Mouse (Mus musculus): ENCODE data around the gene Limd1. TPM values are rescaled to one million over a fixed set of nuclear protein-coding genes. Genes with fewer than 3 reads are reported as not detected.
A peak's percentile ranks its signal among the peaks of the same experiment; 100 is the strongest.

The Limd1 gene
- polyA plus RNA-seq, 2 experiments: 32.5 to 58.4 TPM

- ATAC-seq (ENCODE audit: low FRiP score, low read depth): no peak
- WGBS: under 1% methylated on average over 13 of the region's 13 CpGs
- peaks cover 2% of the 10 kb centered on the region; the same call in 1 of the 2 replicates for H3K36me3 ChIP-seq (ENCODE audit: control insufficient read depth, insufficient read depth, low read length)
- H3K4me1 ChIP-seq (ENCODE audit: control insufficient read depth, insufficient read depth, low read length): peaks cover 24% of the 10 kb centered on the region
- H3K4me2 ChIP-seq (replicated peaks; ENCODE audit: low read depth, low read length, severe bottlenecking): peak overlapping the region; percentile 76
- H3K27ac ChIP-seq (replicated peaks; ENCODE audit: low read depth, low read length): peak overlapping the region; percentile 93
- H3K4me3 ChIP-seq (replicated peaks; ENCODE audit: low read length): peak overlapping the region; percentile 98
- H3K9me3 ChIP-seq (ENCODE audit: control insufficient read depth, low read length): no peaks in the 10 kb centered on the region
- H3K27me3 ChIP-seq (ENCODE audit: control insufficient read depth, insufficient read depth, low read length): no peaks in the 10 kb centered on the region
- peak; percentile 32 for DNase-seq (ENCODE audit: low spot score)
- H3K9ac ChIP-seq (ENCODE audit: low read depth, low read length, severe bottlenecking): peak overlapping the region; percentile 93
- no peak for TF ChIP-seq POLR2A (IDR thresholded peaks at IDR 0.05; ENCODE audit: borderline replicate concordance, extremely low read depth, insufficient read depth, insufficient read length)
Measured at GRCm38 (mm10) chr9:123530158-123530475, 51.6 kb downstream of the Limd1 start.

DNA sequence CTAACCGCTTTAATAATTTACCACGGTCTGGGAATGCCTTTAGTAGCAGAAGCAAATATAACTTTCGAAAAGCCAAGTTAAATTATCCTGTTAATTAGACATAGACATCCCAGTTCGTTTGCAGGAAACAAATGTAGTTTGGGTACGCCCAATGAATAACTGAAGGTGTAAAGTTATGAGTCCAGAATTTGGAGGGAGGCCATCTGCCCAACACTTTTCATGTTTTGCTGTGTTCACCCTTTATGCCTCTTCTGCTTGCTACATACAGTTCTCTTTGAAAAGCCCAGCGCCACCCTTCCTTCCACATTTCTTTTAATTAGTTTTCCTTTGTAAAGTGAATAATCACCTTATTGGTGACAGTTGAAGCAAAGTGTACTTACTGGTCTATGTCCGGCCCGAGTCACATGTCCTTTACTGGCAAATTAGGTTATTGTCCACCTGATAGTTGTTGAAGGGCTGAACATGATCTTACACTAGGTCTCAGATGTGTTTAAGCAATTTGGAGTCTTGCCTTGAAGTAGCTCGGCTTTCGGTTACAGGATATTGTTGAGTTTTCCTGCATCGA, 52.1 kb downstream of the Limd1 start:
- no peak for ATAC-seq (ENCODE audit: low FRiP score, low read depth)

GRCm38 (mm10) chr9:123531234-123531633, 52.7 kb downstream of the Limd1 start:
- ATAC-seq (ENCODE audit: low FRiP score, low read depth) (no peak), DNase-seq (ENCODE audit: low spot score) (no peak)
- H3K36me3 ChIP-seq (ENCODE audit: control insufficient read depth, insufficient read depth, low read length): peaks cover 2% of the 10 kb centered on the region; the same call in 1 of the 2 replicates
- no peaks in the 10 kb centered on the region for H3K27me3 ChIP-seq (ENCODE audit: control insufficient read depth, insufficient read depth, low read length)
- peak overlapping the region; percentile 76 for H3K4me2 ChIP-seq (replicated peaks; ENCODE audit: low read depth, low read length, severe bottlenecking)
- no peak for TF ChIP-seq POLR2A (IDR thresholded peaks at IDR 0.05; ENCODE audit: borderline replicate concordance, extremely low read depth, insufficient read depth, insufficient read length)
- H3K4me1 ChIP-seq (ENCODE audit: control insufficient read depth, insufficient read depth, low read length): peaks cover 24% of the 10 kb centered on the region
- H3K9me3 ChIP-seq (ENCODE audit: control insufficient read depth, low read length): no peaks in the 10 kb centered on the region
- H3K27ac ChIP-seq (replicated peaks; ENCODE audit: low read depth, low read length): no peak overlapping the region
- H3K9ac ChIP-seq (ENCODE audit: low read depth, low read length, severe bottlenecking): no peak overlapping the region
- H3K4me3 ChIP-seq (replicated peaks; ENCODE audit: low read length): peak overlapping the region; percentile 98

More for the DNA sequence above, 52.1 kb downstream of the Limd1 start:
- 29% methylated on average over 11 of the region's 11 CpGs for WGBS
- peak overlapping the region; percentile 93 for H3K9ac ChIP-seq (ENCODE audit: low read depth, low read length, severe bottlenecking)
- no peaks in the 10 kb centered on the region for H3K27me3 ChIP-seq (ENCODE audit: control insufficient read depth, insufficient read depth, low read length)
- H3K4me1 ChIP-seq (ENCODE audit: control insufficient read depth, insufficient read depth, low read length): peaks cover 24% of the 10 kb centered on the region
- H3K27ac ChIP-seq (replicated peaks; ENCODE audit: low read depth, low read length): peak overlapping the region; percentile 93; the same call in 1 of the 2 replicates
- peak overlapping the region; percentile 98 for H3K4me3 ChIP-seq (replicated peaks; ENCODE audit: low read length)
- DNase-seq (ENCODE audit: low spot score): no peak
- no peaks in the 10 kb centered on the region for H3K9me3 ChIP-seq (ENCODE audit: control insufficient read depth, low read length)
- H3K4me2 ChIP-seq (replicated peaks; ENCODE audit: low read depth, low read length, severe bottlenecking): peak overlapping the region; percentile 76
- no peak for TF ChIP-seq POLR2A (IDR thresholded peaks at IDR 0.05; ENCODE audit: borderline replicate concordance, extremely low read depth, insufficient read depth, insufficient read length)
- peaks cover 2% of the 10 kb centered on the region; the same call in 1 of the 2 replicates for H3K36me3 ChIP-seq (ENCODE audit: control insufficient read depth, insufficient read depth, low read length)

DNA sequence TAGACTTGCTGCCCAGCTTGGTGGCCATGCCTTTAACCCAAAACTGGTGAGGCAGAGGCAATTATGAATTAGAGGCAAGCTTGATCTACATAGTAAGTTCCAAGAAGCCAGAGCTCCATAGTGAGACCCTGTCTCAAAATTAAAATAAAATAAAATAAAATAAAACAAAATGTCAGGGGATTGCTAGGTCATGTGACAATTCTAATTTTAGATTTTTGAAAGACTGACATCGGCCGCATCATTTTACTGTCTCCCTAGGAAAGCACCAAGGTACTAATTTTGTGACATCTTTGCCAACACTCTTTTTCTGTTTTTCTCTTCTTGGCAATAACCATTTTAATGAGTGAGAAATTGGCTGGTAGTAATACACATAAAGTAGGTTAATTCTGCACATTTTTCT, 58.1 kb downstream of the Limd1 start:
- no peak overlapping the region for H3K4me3 ChIP-seq (replicated peaks; ENCODE audit: low read length)
- TF ChIP-seq POLR2A (IDR thresholded peaks at IDR 0.05; ENCODE audit: borderline replicate concordance, extremely low read depth, insufficient read depth, insufficient read length): no peak
- no peaks in the 10 kb centered on the region for H3K9me3 ChIP-seq (ENCODE audit: control insufficient read depth, low read length)
- peaks cover 4% of the 10 kb centered on the region for H3K4me1 ChIP-seq (ENCODE audit: control insufficient read depth, insufficient read depth, low read length)
- H3K36me3 ChIP-seq (ENCODE audit: control insufficient read depth, insufficient read depth, low read length): peaks cover 2% of the 10 kb centered on the region; the same call in 1 of the 2 replicates
- H3K27ac ChIP-seq (replicated peaks; ENCODE audit: low read depth, low read length): no peak overlapping the region
- WGBS: 97% methylated on average over 2 of the region's 2 CpGs
- H3K9ac ChIP-seq (ENCODE audit: low read depth, low read length, severe bottlenecking): no peak overlapping the region
- no peak for DNase-seq (ENCODE audit: low spot score)
- no peak overlapping the region for H3K4me2 ChIP-seq (replicated peaks; ENCODE audit: low read depth, low read length, severe bottlenecking)
- no peaks in the 10 kb centered on the region for H3K27me3 ChIP-seq (ENCODE audit: control insufficient read depth, insufficient read depth, low read length)
- no peak for ATAC-seq (ENCODE audit: low FRiP score, low read depth)

- no peak overlapping the region for H3K4me3 ChIP-seq (replicated peaks; ENCODE audit: low read length)
- 46% methylated on average over 4 of the region's 4 CpGs for WGBS
- ATAC-seq (ENCODE audit: low FRiP score, low read depth): no peak
- H3K36me3 ChIP-seq (ENCODE audit: control insufficient read depth, insufficient read depth, low read length): peaks cover 2% of the 10 kb centered on the region; the same call in 1 of the 2 replicates
- TF ChIP-seq POLR2A (IDR thresholded peaks at IDR 0.05; ENCODE audit: borderline replicate concordance, extremely low read depth, insufficient read depth, insufficient read length): no peak
- no peak overlapping the region for H3K4me2 ChIP-seq (replicated peaks; ENCODE audit: low read depth, low read length, severe bottlenecking)
- H3K27ac ChIP-seq (replicated peaks; ENCODE audit: low read depth, low read length): no peak overlapping the region
- H3K27me3 ChIP-seq (ENCODE audit: control insufficient read depth, insufficient read depth, low read length): no peaks in the 10 kb centered on the region
- H3K9ac ChIP-seq (ENCODE audit: low read depth, low read length, severe bottlenecking): no peak overlapping the region
- H3K9me3 ChIP-seq (ENCODE audit: control insufficient read depth, low read length): no peaks in the 10 kb centered on the region
- no peak for DNase-seq (ENCODE audit: low spot score)
- H3K4me1 ChIP-seq (ENCODE audit: control insufficient read depth, insufficient read depth, low read length): no peaks in the 10 kb centered on the region; the same call in 1 of the 2 replicates
Measured at GRCm38 (mm10) chr9:123538189-123538588, 59.7 kb downstream of the Limd1 start.

Measured in limb, embryonic 14.5 days (tissue).